Mouse (Mus musculus) liver, adult 2 months (tissue): ENCODE results near the gene Pank1. TPM values are rescaled to one million over a fixed set of nuclear protein-coding genes. Genes with fewer than 3 reads are reported as not detected.
A peak's percentile ranks its signal among the peaks of the same experiment; 100 is the strongest.

Experiments used
- DNase-seq: peaks from one replicate; pipeline ENCODE4 v3.0.0-alpha.2; 2011; ENCODE audit warnings: low read depth, low spot score; ENCODE audit errors: extremely low read depth
- H3K27ac ChIP-seq: fragments of 200-500 bp; replicated peaks from 2 replicates; pipeline ENCODE4 v1.5.1; 2012; ENCODE audit warnings: low read depth, mild to moderate bottlenecking, control low read depth, inconsistent platforms, low read length; ENCODE audit not compliant: insufficient read depth
- H3K27me3 ChIP-seq: fragments of 200-500 bp; 2 replicates; pipeline ENCODE4 v1.6.1; 2012; ENCODE audit warnings: mild to moderate bottlenecking, moderate library complexity, low read length, inconsistent platforms; ENCODE audit not compliant: control insufficient read depth, insufficient read depth
- H3K36me3 ChIP-seq: fragments of 200-500 bp; 2 replicates; pipeline ENCODE4 v1.6.1; 2012; ENCODE audit warnings: low read length, inconsistent platforms; ENCODE audit not compliant: control insufficient read depth, insufficient read depth
- H3K4me1 ChIP-seq: fragments of 200-500 bp; 2 replicates; pipeline ENCODE4 v1.6.1; 2011; ENCODE audit warnings: low read length; ENCODE audit not compliant: control insufficient read depth, insufficient read depth
- H3K4me3 ChIP-seq: fragments of 200-500 bp; 2 replicates; pipeline ENCODE4 v1.5.1; 2011; ENCODE audit warnings: low read depth, mild to moderate bottlenecking, control low read depth, low read length, moderate library complexity; ENCODE audit not compliant: insufficient read depth
- H3K79me2 ChIP-seq: fragments of 200-500 bp; 2 replicates; pipeline ENCODE4 v1.6.1; 2012; ENCODE audit warnings: inconsistent platforms, mild to moderate bottlenecking, low read length, moderate library complexity; ENCODE audit not compliant: control insufficient read depth, insufficient read depth
- H3K9ac ChIP-seq: fragments of 200-500 bp; 2 replicates; pipeline ENCODE4 v1.6.1; 2012; ENCODE audit warnings: low read depth, mild to moderate bottlenecking, control low read depth, inconsistent platforms, low read length
- CTCF ChIP-seq: fragments of 200-500 bp; IDR thresholded peaks from 2 replicates; pipeline ENCODE4 v1.5.1; 2011; ENCODE audit warnings: low read depth, low read length, control low read depth
- POLR2A ChIP-seq: fragments of 200-500 bp; IDR thresholded peaks from 2 replicates; pipeline ENCODE4 v1.6.1; 2011; ENCODE audit warnings: low read length, control low read depth; ENCODE audit not compliant: insufficient read depth; ENCODE audit errors: extremely low read depth
- WGBS: fragments of 180-500 bp; shearing (Covaris S2); methylation state at CpG from one replicate; pipeline ENCODE4 v1.1.7; 2018; 5-methylcytosine and 5-hydroxymethylcytosine counted together
- polyA plus RNA-seq: library from polyadenylated mRNA; depleted of rRNA; stranded (reverse); fragments of >200 nt; gene quantifications from 2 replicates; pipeline ENCODE4 v1.2.3, GENCODE M21; 2012
- total RNA-seq: library from RNA; depleted of rRNA; stranded (reverse); fragments of >200 nt; gene quantifications from 2 replicates; pipeline ENCODE4 v1.2.3, GENCODE M21; 2014

Pank1 gene
- total and polyA plus RNA-seq, 2 experiments, result 14.1 to 259 TPM

DNA sequence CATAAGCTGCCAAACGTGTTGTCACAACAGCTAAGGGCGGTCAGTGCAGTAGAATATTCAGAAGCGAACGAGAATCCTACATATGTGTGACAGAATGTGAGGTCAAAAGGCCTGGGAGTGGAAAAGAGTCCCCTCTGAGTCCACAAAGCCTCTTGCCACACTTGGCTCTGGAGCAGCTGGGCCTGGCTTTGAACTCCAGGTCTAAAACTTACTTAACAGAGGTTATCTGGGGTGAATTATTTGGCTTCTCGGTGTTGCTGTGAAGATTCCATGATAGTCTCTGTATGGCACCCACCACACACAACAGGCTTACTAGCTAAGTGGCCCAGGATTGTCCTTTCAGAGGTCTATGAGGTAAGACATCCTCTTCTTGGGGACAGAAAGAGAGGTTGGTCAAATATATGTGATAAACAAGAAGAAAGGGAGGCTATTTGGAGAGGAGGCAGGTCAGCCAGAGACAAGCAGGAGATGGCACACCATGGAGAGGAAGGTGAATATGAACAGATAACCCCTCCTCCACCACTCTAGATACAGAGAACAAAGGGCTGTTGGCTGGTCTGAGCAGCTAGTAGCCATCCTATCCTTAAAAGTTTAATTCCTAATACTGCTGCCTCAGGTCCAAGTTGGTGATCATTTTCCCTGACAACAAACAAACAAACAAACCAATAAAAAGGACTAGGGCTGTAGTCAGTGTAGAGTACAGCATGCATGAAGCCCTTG is 51.2 kb downstream of the Pank1 start:
- H3K27me3 ChIP-seq, result no peaks in the 10 kb centered on the region
- H3K27ac ChIP-seq, result peak overlapping the region; percentile 82
- no peak overlapping the region for H3K9ac ChIP-seq
- peaks cover 20% of the 10 kb centered on the region; the same call in 1 of the 2 replicates for H3K79me2 ChIP-seq
- no peak for TF ChIP-seq CTCF
- no peak for TF ChIP-seq POLR2A
- H3K4me1 ChIP-seq, result peaks cover 25% of the 10 kb centered on the region
- peak; percentile 89 for DNase-seq
- H3K4me3 ChIP-seq, result no peak overlapping the region
- 22% methylated on average over 5 of the region's 5 CpGs for WGBS
- H3K36me3 ChIP-seq, result peaks cover 30% of the 10 kb centered on the region

DNA sequence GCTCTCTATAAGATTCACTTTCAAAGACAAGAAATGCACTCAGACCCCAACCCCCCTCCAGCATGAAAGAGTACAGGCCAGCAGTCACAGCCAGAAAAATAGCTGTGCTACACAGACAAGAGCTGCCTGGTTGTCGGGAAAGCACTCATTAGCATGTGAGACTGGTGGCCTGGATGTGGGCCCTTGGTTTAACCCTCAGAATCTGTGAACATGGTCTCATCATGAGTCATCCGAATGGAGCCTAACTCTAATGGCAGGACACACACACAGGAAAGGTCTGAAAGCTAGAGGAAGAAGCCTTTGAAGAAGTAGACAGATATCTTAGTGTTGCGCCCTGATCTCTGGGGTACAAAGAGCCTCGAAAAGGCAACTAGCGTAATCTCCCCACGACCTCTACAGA is 51.8 kb downstream of the Pank1 start:
- no peak for DNase-seq
- H3K36me3 ChIP-seq, result peaks cover 30% of the 10 kb centered on the region
- WGBS, result 56% methylated on average over 6 of the region's 6 CpGs
- peaks cover 20% of the 10 kb centered on the region; the same call in 1 of the 2 replicates for H3K79me2 ChIP-seq
- H3K27ac ChIP-seq, result peak overlapping the region; percentile 82
- no peak overlapping the region for H3K4me3 ChIP-seq
- no peaks in the 10 kb centered on the region for H3K27me3 ChIP-seq
- TF ChIP-seq POLR2A (no peak), CTCF (no peak)
- peaks cover 25% of the 10 kb centered on the region for H3K4me1 ChIP-seq
- H3K9ac ChIP-seq, result no peak overlapping the region; the same call in 1 of the 2 replicates

DNA sequence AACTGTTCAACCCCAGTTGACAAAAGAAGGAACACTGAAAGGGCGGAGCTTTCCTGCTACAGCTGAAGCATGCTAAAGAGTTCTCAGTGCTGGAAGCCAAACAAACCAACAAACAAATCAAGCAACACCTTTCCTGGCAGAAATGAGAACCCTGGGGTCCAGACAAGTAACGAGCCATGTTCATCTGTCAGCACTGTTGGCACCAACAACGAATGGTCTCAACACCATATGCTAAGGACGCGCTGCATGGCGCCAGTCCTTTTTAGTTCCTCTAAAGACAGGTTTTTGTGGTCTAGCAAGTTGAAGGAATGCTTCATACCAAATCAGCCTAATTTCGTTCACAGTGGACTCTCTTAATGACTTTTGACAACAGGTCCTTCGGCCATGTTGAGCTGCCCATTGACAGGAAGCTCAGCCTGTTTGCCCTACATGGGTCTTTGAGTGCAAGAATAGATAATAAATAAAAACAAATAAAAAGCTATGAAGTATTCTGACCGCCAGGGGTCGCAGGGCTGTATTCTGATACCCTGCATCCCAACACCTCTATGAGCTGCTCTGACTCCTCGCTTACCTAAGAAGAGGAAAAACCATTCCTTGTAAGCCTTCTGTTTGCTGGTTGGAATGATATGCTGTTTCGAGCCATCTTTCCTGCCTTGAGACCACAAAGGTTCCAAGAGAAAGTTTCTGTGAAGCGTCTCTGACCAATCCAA is 53.2 kb downstream of the Pank1 start:
- Histone ChIP-seq H3K27me3 (no peaks in the 10 kb centered on the region), H3K4me3 (no peak overlapping the region), H3K36me3 (peaks cover 42% of the 10 kb centered on the region), H3K9ac (no peak overlapping the region), H3K27ac (no peak overlapping the region), H3K4me1 (peaks cover 21% of the 10 kb centered on the region), H3K79me2 (peaks cover 20% of the 10 kb centered on the region; the same call in 1 of the 2 replicates)
- no peak for DNase-seq
- WGBS, result 67% methylated on average over 13 of the region's 13 CpGs
- TF ChIP-seq CTCF, result peak; percentile 47; the same call in 1 of the 2 replicates
- no peak for TF ChIP-seq POLR2A

DNA sequence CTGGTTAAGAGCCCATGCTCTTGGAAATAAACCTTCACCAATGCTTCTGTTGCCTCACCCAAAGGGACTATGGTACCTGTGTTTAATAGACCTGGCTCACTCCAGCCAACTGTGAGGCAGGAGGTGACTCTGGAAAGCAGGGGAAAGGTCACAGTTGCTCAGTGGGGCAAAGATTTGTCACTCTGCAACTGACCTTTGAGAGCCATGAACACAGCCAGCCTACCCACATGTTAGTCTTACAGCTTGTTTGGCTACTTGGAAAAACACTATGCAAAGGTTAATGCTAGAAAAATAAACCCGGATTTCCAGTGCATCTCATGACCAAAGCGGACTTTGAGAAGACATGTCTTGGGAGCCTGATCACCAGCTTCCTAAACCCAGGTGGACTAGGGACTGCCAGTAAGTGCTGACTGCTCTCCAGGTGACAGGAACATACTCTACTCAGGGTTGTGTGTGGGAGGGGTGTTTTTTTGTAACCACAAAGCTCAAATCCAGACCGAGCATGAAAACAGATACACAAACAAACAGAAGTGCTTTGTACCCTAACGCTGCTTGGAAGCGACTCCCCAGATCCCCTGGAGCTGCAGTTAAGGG is 59.6 kb downstream of the Pank1 start:
- 22% methylated on average over 5 of the region's 5 CpGs for WGBS

DNA sequence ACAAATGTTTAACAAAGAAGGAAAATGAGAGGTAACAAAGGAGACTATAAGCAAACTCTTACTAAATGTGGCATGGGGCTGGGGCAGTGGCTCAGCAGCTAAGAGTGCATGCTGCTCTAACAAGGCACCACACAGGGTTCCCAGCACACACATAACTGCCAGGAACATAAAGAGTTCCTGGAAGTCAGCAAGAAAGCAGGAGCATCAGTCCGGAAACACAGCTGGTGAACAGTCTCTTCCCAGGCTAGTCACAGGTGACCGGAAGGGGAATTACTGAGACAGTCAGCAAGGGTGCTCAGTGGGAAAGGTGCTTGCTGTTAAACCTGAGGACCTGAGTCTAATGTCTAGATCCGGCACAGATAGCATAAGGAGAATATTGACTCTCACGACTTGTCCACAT is 63.9 kb downstream of the Pank1 start:
- 83% methylated on average over 4 of the region's 4 CpGs for WGBS
- 0 out of 2 replicates have a peak overlapping the region, but pooled peaks have one; percentile 10 for H3K27ac ChIP-seq
- H3K36me3 ChIP-seq, result peaks cover 38% of the 10 kb centered on the region
- no peak for DNase-seq
- H3K4me3 ChIP-seq, result no peak overlapping the region
- H3K79me2 ChIP-seq, result no peaks in the 10 kb centered on the region
- no peak overlapping the region for H3K9ac ChIP-seq
- H3K4me1 ChIP-seq, result peaks cover 24% of the 10 kb centered on the region
- H3K27me3 ChIP-seq, result no peaks in the 10 kb centered on the region
- TF ChIP-seq POLR2A (no peak), CTCF (no peak)

More for the DNA sequence above, 59.6 kb downstream of the Pank1 start:
- Histone ChIP-seq H3K9ac (peak overlapping the region; percentile 52), H3K4me3 (no peak overlapping the region), H3K27ac (peak overlapping the region; percentile 90), H3K4me1 (peaks cover 19% of the 10 kb centered on the region), H3K27me3 (no peaks in the 10 kb centered on the region), H3K79me2 (no peaks in the 10 kb centered on the region), H3K36me3 (peaks cover 38% of the 10 kb centered on the region)
- DNase-seq, result peak; percentile 100
- TF ChIP-seq POLR2A, result no peak
- no peak for TF ChIP-seq CTCF
